Mouse (Mus musculus): ENCODE results near the gene Hist1h4k.
"Not testable (repeated sequence)": the region's sequence is repeated elsewhere in the genome, so short reads cannot be mapped to it uniquely, and the experiment has no call there.

GRCm38 (mm10) chr13:21721107-21721756 lies 29.1 kb downstream of the Hist1h4k start:
- TF ChIP-seq CTCF, EP300 (IDR thresholded peaks at IDR 0.05; ENCODE audit: low read depth): not testable (repeated sequence)
